Mouse (Mus musculus): ENCODE measurements at regions not wholly inside any gene's neighbourhood (a gene's known extent, or its start where the extent isn't known, plus 50 kb on each side); places are given as distances from the start of the nearest gene placed in this dataset.

DNA sequence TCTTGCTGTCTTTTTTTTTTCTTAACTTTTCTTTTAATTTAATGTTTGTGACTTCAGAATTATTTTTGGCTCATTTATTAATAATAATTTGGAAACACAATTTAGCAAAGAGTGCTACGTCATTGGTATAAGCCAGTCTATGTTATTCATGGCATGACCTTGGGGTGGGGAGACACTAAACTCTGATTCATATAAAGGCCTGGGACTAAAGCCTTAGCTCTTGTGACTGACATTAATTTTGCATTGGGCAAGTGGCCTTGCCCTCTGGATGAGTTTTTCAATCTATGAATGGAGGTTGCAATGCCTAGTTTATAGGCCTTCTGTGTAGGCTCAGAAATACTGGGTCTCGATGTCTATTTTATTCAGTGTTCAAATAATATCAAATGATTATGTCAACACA lies 169.8 kb upstream of the Nlrp1b start:
- Histone ChIP-seq H3K36me3 (ENCODE audit: control insufficient read depth, insufficient read depth, low read length) (no peaks in the 10 kb centered on the region), H3K27me3 (replicated peaks; ENCODE audit: control insufficient read depth, insufficient read depth, low read length) (no peaks in the 10 kb centered on the region), H3K4me3 (ENCODE audit: low read depth, low read length) (no peak overlapping the region), H3K9ac (ENCODE audit: low read depth, low read length) (no peak overlapping the region), H3K27ac (replicated peaks; ENCODE audit: low read depth, low read length) (no peak overlapping the region), H3K9me3 (ENCODE audit: control insufficient read depth, low read length) (no peaks in the 10 kb centered on the region), H3K4me2 (ENCODE audit: low read depth, low read length) (no peak overlapping the region), H3K4me1 (ENCODE audit: control insufficient read depth, insufficient read depth, low read length) (no peaks in the 10 kb centered on the region)
- 84% methylated on average over 2 of the region's 2 CpGs for WGBS
- ATAC-seq (ENCODE audit: low read depth), result no peak
- DNase-seq (ENCODE audit: low spot score), result no peak

DNA sequence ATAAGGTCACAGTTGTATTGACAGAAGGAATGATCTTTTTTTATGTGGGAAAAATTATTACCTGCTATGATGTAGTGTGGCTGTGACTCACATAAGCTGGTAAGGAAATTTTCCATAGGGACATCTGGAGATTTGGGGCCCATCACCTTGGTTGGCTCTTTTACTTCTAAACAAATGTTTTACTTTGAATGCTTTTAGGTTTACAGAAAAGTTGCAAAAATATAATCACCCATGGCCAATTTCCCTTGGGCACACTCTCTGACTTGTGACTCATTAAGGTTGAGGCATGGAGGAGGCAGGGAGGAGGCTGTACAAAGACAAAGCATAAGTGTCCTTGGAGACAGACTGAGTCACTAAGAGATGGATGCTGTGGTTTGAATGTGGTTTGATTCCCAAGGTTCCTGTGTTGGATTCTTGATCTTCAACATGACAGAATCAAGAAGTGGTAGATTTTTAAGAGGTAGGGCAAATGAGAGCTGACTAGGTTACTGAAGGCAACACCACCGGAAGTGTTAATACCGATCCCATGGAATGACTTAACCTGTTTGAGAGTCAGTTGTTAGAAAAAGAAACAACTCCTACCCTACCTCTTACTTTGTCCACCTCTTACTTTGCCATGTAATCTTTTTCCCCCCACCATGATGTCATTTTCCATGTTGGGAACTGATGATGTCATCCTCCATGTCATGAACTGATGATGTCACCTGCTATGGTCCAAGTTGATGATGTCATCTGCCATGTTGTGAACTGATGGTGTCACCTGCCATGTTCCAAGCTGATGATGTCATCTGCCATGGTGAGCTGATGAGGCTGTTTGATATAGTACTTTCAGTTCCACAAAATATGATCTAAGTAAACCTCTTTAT lies 171.1 kb upstream of the Nlrp1b start:
- ATAC-seq (ENCODE audit: low read depth), result no peak
- 91% methylated on average over 2 of the region's 2 CpGs for WGBS
- H3K27me3 ChIP-seq (replicated peaks; ENCODE audit: control insufficient read depth, insufficient read depth, low read length), result no peaks in the 10 kb centered on the region

DNA sequence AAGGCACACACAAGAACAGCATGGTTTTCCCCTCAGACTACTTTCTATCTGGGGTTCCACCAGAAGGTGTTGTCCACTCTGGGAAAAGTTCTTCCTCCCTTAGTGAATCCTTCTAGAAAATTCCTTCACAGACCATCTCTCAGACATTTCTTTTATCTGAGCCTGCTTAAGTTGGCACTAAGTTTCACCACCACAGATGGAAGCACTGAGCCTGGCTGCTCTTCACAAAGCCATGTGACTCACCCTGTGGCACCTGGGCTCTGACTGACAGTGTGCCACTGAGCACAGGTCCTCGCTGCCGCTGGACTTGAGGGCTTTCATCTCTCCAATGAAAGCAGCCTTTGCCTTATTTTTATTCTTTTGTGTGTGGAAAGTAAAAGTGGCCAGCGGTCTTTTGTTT lies 173.8 kb upstream of the Nlrp1b start:
- 88% methylated on average over 3 of the region's 3 CpGs for WGBS
- no peak overlapping the region for H3K27ac ChIP-seq (replicated peaks; ENCODE audit: low read depth, low read length)
- ATAC-seq (ENCODE audit: low read depth) (no peak), DNase-seq (ENCODE audit: low spot score) (no peak)
- H3K27me3 ChIP-seq (replicated peaks; ENCODE audit: control insufficient read depth, insufficient read depth, low read length), result no peaks in the 10 kb centered on the region
- no peak overlapping the region for H3K4me2 ChIP-seq (ENCODE audit: low read depth, low read length)
- no peaks in the 10 kb centered on the region for H3K36me3 ChIP-seq (ENCODE audit: control insufficient read depth, insufficient read depth, low read length)
- no peak overlapping the region for H3K4me3 ChIP-seq (ENCODE audit: low read depth, low read length)
- H3K9ac ChIP-seq (ENCODE audit: low read depth, low read length), result no peak overlapping the region
- H3K4me1 ChIP-seq (ENCODE audit: control insufficient read depth, insufficient read depth, low read length), result no peaks in the 10 kb centered on the region
- H3K9me3 ChIP-seq (ENCODE audit: control insufficient read depth, low read length), result no peaks in the 10 kb centered on the region

More for the DNA sequence above, 171.1 kb upstream of the Nlrp1b start:
- Histone ChIP-seq H3K36me3 (ENCODE audit: control insufficient read depth, insufficient read depth, low read length) (no peaks in the 10 kb centered on the region), H3K9ac (ENCODE audit: low read depth, low read length) (no peak overlapping the region), H3K4me3 (ENCODE audit: low read depth, low read length) (no peak overlapping the region), H3K4me2 (ENCODE audit: low read depth, low read length) (no peak overlapping the region), H3K4me1 (ENCODE audit: control insufficient read depth, insufficient read depth, low read length) (no peaks in the 10 kb centered on the region), H3K27ac (replicated peaks; ENCODE audit: low read depth, low read length) (no peak overlapping the region), H3K9me3 (ENCODE audit: control insufficient read depth, low read length) (no peaks in the 10 kb centered on the region)
- DNase-seq (ENCODE audit: low spot score), result no peak

DNA sequence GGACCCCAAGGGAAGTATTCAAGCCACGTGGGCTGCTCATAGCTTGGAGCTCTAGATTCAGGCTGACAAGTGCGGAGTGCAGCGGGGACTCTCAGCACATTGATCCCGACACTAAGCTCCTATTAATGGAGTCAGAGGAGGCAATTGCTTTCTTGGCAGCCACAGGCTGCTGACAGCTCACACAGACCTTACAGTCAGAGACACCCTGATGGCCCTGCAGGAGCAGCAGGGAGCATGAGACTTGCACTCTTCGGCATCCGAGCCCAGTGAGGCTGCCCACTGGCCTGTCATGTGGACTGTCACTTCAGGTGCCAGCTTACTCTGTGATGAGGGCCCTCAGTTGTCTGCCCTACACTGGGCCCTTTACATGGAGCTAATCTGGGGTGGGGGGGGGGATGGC lies 176.5 kb upstream of the Nlrp1b start:
- Histone ChIP-seq H3K4me1 (ENCODE audit: control insufficient read depth, insufficient read depth, low read length) (no peaks in the 10 kb centered on the region), H3K27ac (replicated peaks; ENCODE audit: low read depth, low read length) (no peak overlapping the region), H3K4me2 (ENCODE audit: low read depth, low read length) (no peak overlapping the region), H3K36me3 (ENCODE audit: control insufficient read depth, insufficient read depth, low read length) (no peaks in the 10 kb centered on the region), H3K9me3 (ENCODE audit: control insufficient read depth, low read length) (no peaks in the 10 kb centered on the region), H3K4me3 (ENCODE audit: low read depth, low read length) (no peak overlapping the region), H3K9ac (ENCODE audit: low read depth, low read length) (no peak overlapping the region), H3K27me3 (replicated peaks; ENCODE audit: control insufficient read depth, insufficient read depth, low read length) (no peaks in the 10 kb centered on the region)
- ATAC-seq (ENCODE audit: low read depth) (no peak), DNase-seq (ENCODE audit: low spot score) (no peak)
- 55% methylated on average over 6 of the region's 6 CpGs for WGBS

DNA sequence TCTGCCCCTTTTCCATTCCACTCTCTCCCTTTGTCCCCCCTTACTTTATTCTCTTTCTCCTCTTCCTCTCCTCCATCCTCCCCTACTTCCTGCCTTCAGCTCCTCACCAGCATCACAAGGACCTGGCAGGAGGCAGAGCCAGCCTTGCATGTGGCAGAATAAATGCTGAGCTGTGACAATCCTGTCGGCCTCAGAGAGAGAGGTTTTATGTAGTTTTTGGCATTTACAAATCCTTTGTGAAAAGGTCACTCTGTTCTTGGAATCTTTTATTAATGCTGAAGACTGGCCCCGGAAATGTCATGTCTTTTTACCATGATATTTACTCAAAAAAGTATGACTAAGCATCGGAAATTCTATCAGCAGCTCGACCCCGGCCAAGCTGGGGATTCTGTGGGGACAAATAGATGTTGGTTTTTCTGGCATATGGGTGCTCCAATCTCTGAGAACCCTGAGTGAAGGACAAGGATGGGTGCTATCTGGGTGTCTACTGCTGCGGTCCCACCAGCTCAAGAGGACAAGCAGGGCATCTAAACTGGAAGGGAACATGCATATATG lies 178.8 kb upstream of the Nlrp1b start:
- no peak for ATAC-seq (ENCODE audit: low read depth)

DNA sequence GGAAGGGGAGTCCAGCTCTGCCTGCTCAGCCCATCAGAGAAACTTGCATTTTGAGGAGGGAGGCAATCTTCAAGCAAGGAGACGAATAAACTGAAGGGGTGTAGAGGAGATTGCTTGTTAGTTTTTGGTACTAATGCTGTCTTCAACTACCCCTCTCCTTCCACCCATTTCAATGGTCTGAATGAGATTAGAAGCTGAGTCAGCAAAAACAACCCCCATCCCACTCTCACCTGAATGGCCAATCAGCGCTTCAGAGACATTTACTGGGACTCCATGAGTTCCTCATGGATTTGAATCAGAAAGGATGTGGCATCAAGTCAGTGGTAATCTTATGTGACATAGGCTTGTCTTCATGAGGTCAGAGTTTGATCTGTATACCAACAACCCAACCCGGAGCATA lies 180.0 kb upstream of the Nlrp1b start:
- Histone ChIP-seq H3K36me3 (ENCODE audit: control insufficient read depth, insufficient read depth, low read length) (no peaks in the 10 kb centered on the region), H3K9me3 (ENCODE audit: control insufficient read depth, low read length) (no peaks in the 10 kb centered on the region), H3K27me3 (replicated peaks; ENCODE audit: control insufficient read depth, insufficient read depth, low read length) (no peaks in the 10 kb centered on the region), H3K4me1 (ENCODE audit: control insufficient read depth, insufficient read depth, low read length) (no peaks in the 10 kb centered on the region), H3K9ac (ENCODE audit: low read depth, low read length) (no peak overlapping the region), H3K4me3 (ENCODE audit: low read depth, low read length) (no peak overlapping the region), H3K27ac (replicated peaks; ENCODE audit: low read depth, low read length) (no peak overlapping the region), H3K4me2 (ENCODE audit: low read depth, low read length) (no peak overlapping the region)
- WGBS, result 88% methylated on average over 3 of the region's 3 CpGs
- ATAC-seq (ENCODE audit: low read depth) (no peak), DNase-seq (ENCODE audit: low spot score) (no peak)

More for the DNA sequence above, 178.8 kb upstream of the Nlrp1b start:
- Histone ChIP-seq H3K4me3 (ENCODE audit: low read depth, low read length) (no peak overlapping the region), H3K4me2 (ENCODE audit: low read depth, low read length) (no peak overlapping the region), H3K27me3 (replicated peaks; ENCODE audit: control insufficient read depth, insufficient read depth, low read length) (no peaks in the 10 kb centered on the region), H3K9me3 (ENCODE audit: control insufficient read depth, low read length) (no peaks in the 10 kb centered on the region), H3K27ac (replicated peaks; ENCODE audit: low read depth, low read length) (no peak overlapping the region), H3K36me3 (ENCODE audit: control insufficient read depth, insufficient read depth, low read length) (no peaks in the 10 kb centered on the region), H3K9ac (ENCODE audit: low read depth, low read length) (no peak overlapping the region), H3K4me1 (ENCODE audit: control insufficient read depth, insufficient read depth, low read length) (no peaks in the 10 kb centered on the region)
- no peak for DNase-seq (ENCODE audit: low spot score)
- WGBS, result 85% methylated on average over 6 of the region's 6 CpGs

DNA sequence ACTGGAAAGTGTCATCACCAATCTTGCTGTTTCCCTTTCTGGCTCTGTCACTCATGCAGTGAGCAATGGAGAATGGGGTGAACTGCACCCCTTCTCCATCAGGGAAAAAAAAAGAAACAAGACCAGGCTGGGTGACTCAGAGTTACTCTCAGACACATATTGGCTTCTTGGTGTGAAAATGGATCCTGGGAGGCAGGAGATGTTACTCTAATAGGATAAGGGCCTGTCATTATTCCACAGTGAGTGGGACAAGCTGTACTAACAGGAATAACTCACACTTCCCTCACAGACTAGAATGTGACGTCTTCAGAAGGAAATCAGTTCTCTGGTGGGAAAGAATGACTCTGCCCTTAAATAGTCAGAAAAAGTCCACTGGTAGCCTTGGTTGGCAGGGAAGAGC lies 181.4 kb upstream of the Nlrp1b start:
- DNase-seq (ENCODE audit: low spot score), result no peak
- Histone ChIP-seq H3K4me2 (ENCODE audit: low read depth, low read length) (no peak overlapping the region), H3K9ac (ENCODE audit: low read depth, low read length) (no peak overlapping the region), H3K4me1 (ENCODE audit: control insufficient read depth, insufficient read depth, low read length) (no peaks in the 10 kb centered on the region), H3K9me3 (ENCODE audit: control insufficient read depth, low read length) (no peaks in the 10 kb centered on the region), H3K36me3 (ENCODE audit: control insufficient read depth, insufficient read depth, low read length) (no peaks in the 10 kb centered on the region), H3K27me3 (replicated peaks; ENCODE audit: control insufficient read depth, insufficient read depth, low read length) (no peaks in the 10 kb centered on the region), H3K4me3 (ENCODE audit: low read depth, low read length) (no peak overlapping the region), H3K27ac (replicated peaks; ENCODE audit: low read depth, low read length) (no peak overlapping the region)
- ATAC-seq (ENCODE audit: low read depth), result no peak
- WGBS, result 71% methylated on average over 1 of the region's 1 CpGs

DNA sequence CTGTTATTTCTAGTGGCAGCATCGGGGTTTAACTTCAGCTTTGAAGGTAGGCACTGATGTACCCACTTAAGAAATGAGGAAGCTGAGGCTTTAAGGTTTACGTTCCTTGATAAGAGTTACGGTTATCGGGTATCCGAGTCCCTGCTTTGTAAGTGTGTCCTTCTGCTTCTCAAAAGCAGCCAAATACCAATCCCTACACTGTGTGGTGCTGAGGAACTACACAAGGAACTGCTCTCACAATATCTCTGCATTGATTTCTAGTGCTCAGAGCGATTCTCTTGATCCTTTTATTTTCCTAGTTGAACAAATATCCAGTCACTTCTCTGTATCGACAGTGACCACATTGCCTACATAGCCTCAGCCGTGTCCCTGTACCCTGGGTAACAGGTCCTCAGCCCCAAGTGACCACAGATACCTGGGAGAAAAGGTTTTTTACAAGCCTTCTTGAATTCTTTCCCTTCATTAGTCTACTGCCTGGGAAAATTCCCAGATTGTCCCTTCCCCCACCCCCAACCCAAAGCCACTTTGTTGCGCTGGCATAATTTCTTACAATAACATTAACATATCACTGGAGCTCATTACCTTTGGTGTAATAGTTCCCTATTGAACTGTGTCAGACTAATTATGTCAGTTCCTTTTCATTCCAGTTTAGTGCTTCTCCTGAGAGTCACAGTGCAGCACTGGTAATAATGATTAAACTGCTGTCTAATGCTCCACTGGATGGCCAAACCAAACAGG lies 184.0 kb upstream of the Nlrp1b start:
- WGBS, result 81% methylated on average over 9 of the region's 9 CpGs
- Histone ChIP-seq H3K4me1 (ENCODE audit: control insufficient read depth, insufficient read depth, low read length) (no peaks in the 10 kb centered on the region), H3K36me3 (ENCODE audit: control insufficient read depth, insufficient read depth, low read length) (no peaks in the 10 kb centered on the region), H3K9ac (ENCODE audit: low read depth, low read length) (no peak overlapping the region), H3K9me3 (ENCODE audit: control insufficient read depth, low read length) (no peaks in the 10 kb centered on the region), H3K27ac (replicated peaks; ENCODE audit: low read depth, low read length) (no peak overlapping the region), H3K4me2 (ENCODE audit: low read depth, low read length) (no peak overlapping the region), H3K27me3 (replicated peaks; ENCODE audit: control insufficient read depth, insufficient read depth, low read length) (no peaks in the 10 kb centered on the region), H3K4me3 (ENCODE audit: low read depth, low read length) (no peak overlapping the region)
- no peak for ATAC-seq (ENCODE audit: low read depth)
- peak; percentile 19 for DNase-seq (ENCODE audit: low spot score)

All from embryonic facial prominence, embryonic 14.5 days (tissue).